Mouse (Mus musculus) C2C12 (cell line): ENCODE data around the gene Gse1. TPM values are rescaled to one million over a fixed set of nuclear protein-coding genes. Genes with fewer than 3 reads are reported as not detected.

Experiments used
- H3K27me3 ChIP-seq: one replicate; pipeline ENCODE4 v1.6.1; 2011; ENCODE audit not compliant: control insufficient read depth, insufficient read depth, insufficient read length
- H3K36me3 ChIP-seq: one replicate; pipeline ENCODE4 v1.6.1; 2011; ENCODE audit not compliant: control insufficient read depth, insufficient read depth
- H3K4me3 ChIP-seq: one replicate; pipeline ENCODE4 v1.5.1; 2011; ENCODE audit warnings: mild to moderate bottlenecking, control low read depth; ENCODE audit not compliant: poor library complexity, insufficient read depth, severe bottlenecking
- H3K79me2 ChIP-seq: one replicate; pipeline ENCODE4 v1.6.1; 2011; ENCODE audit not compliant: control insufficient read depth, insufficient read depth
- H3K79me3 ChIP-seq: one replicate; pipeline ENCODE4 v1.6.1; 2011; ENCODE audit warnings: low read depth, control low read depth
- H3ac ChIP-seq: one replicate; pipeline ENCODE3; 2011; ENCODE audit warnings: low read depth; ENCODE audit not compliant: control insufficient read depth, insufficient read length
- CEBPB ChIP-seq: IDR thresholded peaks from one replicate; pipeline ENCODE4 v1.6.1; 2011; ENCODE audit warnings: low read depth, mild to moderate bottlenecking, control low read depth, moderate library complexity
- CTCF ChIP-seq: IDR thresholded peaks from one replicate; pipeline ENCODE4 v1.5.1; 2011; ENCODE audit not compliant: control insufficient read depth, insufficient read depth, insufficient read length
- FOSL1 ChIP-seq: IDR thresholded peaks from one replicate; pipeline ENCODE4 v1.8.0; 2011; ENCODE audit warnings: mild to moderate bottlenecking, low read length; ENCODE audit not compliant: poor library complexity, insufficient read depth, severe bottlenecking
- MAX ChIP-seq: IDR thresholded peaks from one replicate; pipeline ENCODE4 v1.6.1; 2011; ENCODE audit warnings: mild to moderate bottlenecking, control low read depth
- MYOD1 ChIP-seq: IDR thresholded peaks from one replicate; pipeline ENCODE4 v1.6.1; 2011; ENCODE audit warnings: low read depth; ENCODE audit not compliant: control insufficient read depth, insufficient read length
- MYOG ChIP-seq: IDR thresholded peaks from one replicate; pipeline ENCODE4 v1.6.1; 2011; ENCODE audit not compliant: control insufficient read depth, insufficient read length; ENCODE audit errors: extremely low read depth
- USF1 ChIP-seq: IDR thresholded peaks from one replicate; pipeline ENCODE4 v1.6.1; 2011; ENCODE audit warnings: low read depth, mild to moderate bottlenecking, control low read depth, moderate library complexity
- polyA plus RNA-seq: library from polyadenylated mRNA; unstranded; fragments of >200 nt; fragmentation: generic; extraction: Trizol; gene quantifications from one replicate; pipeline ENCODE4 v1.2.1, GENCODE M21; 2012; ENCODE audit warnings: missing spikeins

The Gse1 gene
- polyA plus RNA-seq, 1 experiment, result 15.6 TPM

- no peaks in the 10 kb centered on the region for H3K79me3 ChIP-seq
- H3K36me3 ChIP-seq, result no peaks in the 10 kb centered on the region
- no peak overlapping the region for H3K4me3 ChIP-seq
- TF ChIP-seq MAX (no peak), USF1 (no peak), CTCF (no peak), FOSL1 (no peak), MYOD1 (no peak), CEBPB (no peak)
- H3K27me3 ChIP-seq, result no peaks in the 10 kb centered on the region
- H3K79me2 ChIP-seq, result peaks cover 15% of the 10 kb centered on the region
- no peak overlapping the region for H3ac ChIP-seq
These were observed 295.4 kb downstream of the Gse1 start for GRCm38 (mm10) chr8:120523641-120524040.

DNA sequence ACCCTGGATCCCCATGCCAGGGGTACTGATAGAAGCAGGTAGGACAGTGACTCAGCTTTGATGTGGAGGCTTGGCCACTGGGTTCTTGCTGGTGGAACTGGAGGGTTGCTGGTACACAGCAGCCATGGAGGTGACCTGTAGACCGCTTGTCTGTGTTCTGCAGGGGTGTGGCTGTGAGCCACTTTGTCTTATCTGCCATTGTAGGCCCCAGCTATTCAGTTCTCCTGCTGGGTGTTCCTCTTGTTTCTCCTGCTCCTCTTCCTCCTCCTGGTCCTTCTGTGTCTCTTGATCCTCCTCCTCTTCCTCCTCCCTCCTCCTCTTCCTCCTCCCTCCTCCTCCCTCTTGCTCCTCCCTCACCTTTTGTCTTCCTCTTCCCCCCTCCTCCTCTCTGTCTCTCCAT is 296.9 kb downstream of the Gse1 start:
- TF ChIP-seq MAX (no peak), USF1 (no peak), MYOG (no peak), CEBPB (no peak), CTCF (no peak)
- Histone ChIP-seq H3K4me3 (no peak overlapping the region), H3K79me2 (peaks cover 3% of the 10 kb centered on the region)

GRCm38 (mm10) chr8:120525832-120526231 is 297.6 kb downstream of the Gse1 start:
- Histone ChIP-seq H3K79me2 (no peaks in the 10 kb centered on the region), H3K27me3 (no peaks in the 10 kb centered on the region), H3K4me3 (no peak overlapping the region), H3ac (no peak overlapping the region), H3K36me3 (no peaks in the 10 kb centered on the region), H3K79me3 (no peaks in the 10 kb centered on the region)
- TF ChIP-seq CEBPB (no peak), USF1 (no peak), CTCF (no peak), MYOD1 (no peak), FOSL1 (no peak), MYOG (no peak), MAX (no peak)

More for the DNA sequence above, 296.9 kb downstream of the Gse1 start:
- no peaks in the 10 kb centered on the region for H3K27me3 ChIP-seq
- no peaks in the 10 kb centered on the region for H3K79me3 ChIP-seq
- H3ac ChIP-seq, result no peak overlapping the region
- no peaks in the 10 kb centered on the region for H3K36me3 ChIP-seq

DNA sequence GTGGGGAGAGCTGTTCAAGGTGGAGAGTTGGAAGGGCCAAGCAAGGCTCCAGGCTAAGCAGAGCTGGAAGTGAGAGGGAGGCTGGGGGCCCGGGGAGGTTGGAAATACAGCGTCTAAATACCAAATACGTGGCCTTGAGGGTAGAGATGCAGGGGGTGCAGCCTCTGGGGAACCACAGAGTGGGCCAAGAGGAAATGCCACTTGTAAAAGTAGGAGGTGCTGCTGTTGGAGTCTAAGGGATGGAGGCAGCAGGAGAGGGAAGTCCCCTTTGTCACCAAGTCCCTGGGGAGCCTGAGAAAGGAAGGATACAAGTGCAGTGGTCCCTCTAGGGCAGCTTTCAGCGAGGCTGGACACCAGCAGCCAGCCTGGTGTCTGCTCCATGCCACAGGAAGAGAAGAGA is 298.3 kb downstream of the Gse1 start:
- H3K4me3 ChIP-seq, result no peak overlapping the region
- no peak overlapping the region for H3ac ChIP-seq
- H3K27me3 ChIP-seq, result no peaks in the 10 kb centered on the region
- H3K79me2 ChIP-seq, result no peaks in the 10 kb centered on the region
- no peaks in the 10 kb centered on the region for H3K79me3 ChIP-seq
- H3K36me3 ChIP-seq, result no peaks in the 10 kb centered on the region
- no peak for TF ChIP-seq MAX
- no peak for TF ChIP-seq MYOG
- no peak for TF ChIP-seq USF1
- no peak for TF ChIP-seq FOSL1
- no peak for TF ChIP-seq CTCF
- no peak for TF ChIP-seq CEBPB
- TF ChIP-seq MYOD1, result no peak

DNA sequence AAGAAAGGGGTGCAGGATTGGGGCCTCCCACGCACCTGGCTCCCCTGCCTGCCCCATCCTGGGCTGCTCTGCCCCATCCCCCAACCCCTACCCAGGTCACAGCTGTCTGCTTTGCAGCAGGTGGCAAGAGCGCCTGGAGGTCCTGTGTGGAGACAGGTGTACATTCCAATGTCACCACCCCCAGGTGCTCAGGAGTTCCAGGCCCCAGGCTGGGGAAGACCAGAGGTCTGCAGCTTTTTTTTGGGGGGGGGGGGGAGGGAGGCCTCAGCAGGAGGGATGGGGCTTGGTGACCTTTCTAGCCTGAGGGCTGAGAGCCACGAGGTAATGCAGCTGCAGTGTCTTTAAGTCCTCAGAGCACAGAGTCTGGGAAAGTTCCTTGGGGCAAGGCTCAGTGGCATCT is 300.1 kb downstream of the Gse1 start:
- H3K79me3 ChIP-seq, result no peaks in the 10 kb centered on the region
- H3ac ChIP-seq, result no peak overlapping the region
- H3K27me3 ChIP-seq, result no peaks in the 10 kb centered on the region
- no peaks in the 10 kb centered on the region for H3K79me2 ChIP-seq
- no peak for TF ChIP-seq CEBPB
- TF ChIP-seq USF1, result no peak
- no peak for TF ChIP-seq CTCF
- no peak for TF ChIP-seq MAX
- no peak for TF ChIP-seq MYOD1
- TF ChIP-seq MYOG, result no peak
- TF ChIP-seq FOSL1, result no peak
- no peak overlapping the region for H3K4me3 ChIP-seq
- no peaks in the 10 kb centered on the region for H3K36me3 ChIP-seq

DNA sequence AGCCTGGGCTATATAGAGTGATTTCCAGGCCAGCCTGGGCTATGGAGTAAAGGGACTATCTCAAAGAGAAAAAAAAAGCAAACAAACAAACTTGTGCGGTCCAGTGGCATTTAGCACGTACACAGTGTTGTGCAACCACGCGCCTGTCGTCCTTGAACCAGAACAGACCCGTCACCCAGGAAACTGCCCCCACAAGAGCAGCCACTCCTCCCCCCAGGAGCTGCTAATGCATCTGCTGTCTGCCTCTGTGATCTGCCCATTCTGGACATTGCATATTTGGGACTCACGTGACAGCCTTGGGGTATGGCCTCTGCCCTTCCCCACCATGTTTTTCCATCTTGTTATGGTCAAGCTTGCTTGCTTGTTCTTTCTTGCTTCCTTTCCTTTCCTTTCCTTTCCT is 301.0 kb downstream of the Gse1 start:
- Histone ChIP-seq H3K79me3 (no peaks in the 10 kb centered on the region), H3K4me3 (no peak overlapping the region), H3K79me2 (no peaks in the 10 kb centered on the region), H3K36me3 (no peaks in the 10 kb centered on the region), H3ac (no peak overlapping the region), H3K27me3 (no peaks in the 10 kb centered on the region)
- TF ChIP-seq CEBPB (no peak), MYOD1 (no peak), USF1 (no peak)
